Mouse (Mus musculus) liver, embryonic 11.5 days (tissue): Measurements from ENCODE around the gene Uqcrc1. TPM values are rescaled to one million over a fixed set of nuclear protein-coding genes. Genes with fewer than 3 reads are reported as not detected.
A peak's percentile ranks its signal among the peaks of the same experiment; 100 is the strongest.

Experiments used
- ATAC-seq: fragments of 200-750 bp; cut with Nextera tagmentation; replicated peaks from 2 replicates; pipeline ENCODE4 v1.8.0; 2017; ENCODE audit warnings: moderate number of reproducible peaks, mild to moderate bottlenecking, moderate TSS enrichment, moderate library complexity; ENCODE audit not compliant: low FRiP score
- DNase-seq: peaks from one replicate; pipeline ENCODE4 v3.0.0-alpha.2; 2017; ENCODE audit warnings: low spot score
- H3K27ac ChIP-seq: fragments of 300-500 bp; sonication (generic); 2 replicates; pipeline ENCODE4 v1.5.1; 2014; ENCODE audit warnings: mild to moderate bottlenecking, low read depth, low read length, control low read depth
- H3K27me3 ChIP-seq: fragments of 300-500 bp; sonication (generic); replicated peaks from 2 replicates; pipeline ENCODE4 v1.6.1; 2014; ENCODE audit warnings: low read length, mixed read lengths; ENCODE audit not compliant: control insufficient read depth, insufficient read depth
- H3K36me3 ChIP-seq: fragments of 300-500 bp; sonication (generic); 2 replicates; pipeline ENCODE4 v1.6.1; 2014; ENCODE audit warnings: mild to moderate bottlenecking, low read length, moderate library complexity, mixed read lengths; ENCODE audit not compliant: control insufficient read depth, insufficient read depth
- H3K4me1 ChIP-seq: fragments of 300-500 bp; sonication (generic); replicated peaks from 2 replicates; pipeline ENCODE4 v1.6.1; 2014; ENCODE audit warnings: low read length, mixed read lengths; ENCODE audit not compliant: control insufficient read depth, insufficient read depth
- H3K4me2 ChIP-seq: fragments of 300-500 bp; sonication (generic); 2 replicates; pipeline ENCODE4 v1.6.1; 2014; ENCODE audit warnings: mild to moderate bottlenecking, control low read depth, moderate library complexity
- H3K4me3 ChIP-seq: fragments of 300-500 bp; sonication (generic); 2 replicates; pipeline ENCODE4 v1.5.1; 2014; ENCODE audit warnings: low read depth, low read length, control low read depth
- H3K9ac ChIP-seq: fragments of 300-500 bp; sonication (generic); 2 replicates; pipeline ENCODE4 v1.6.1; 2014; ENCODE audit warnings: low read depth, low read length, control low read depth
- H3K9me3 ChIP-seq: fragments of 300-500 bp; sonication (generic); 2 replicates; pipeline ENCODE4 v1.6.1; 2016; ENCODE audit warnings: low read length, inconsistent platforms, mixed read lengths; ENCODE audit not compliant: control insufficient read depth
- WGBS: fragments of 180-500 bp; shearing (Covaris S2); extraction: QIAGEN DNeasy Blood & Tissue Kit; methylation state at CpG from one replicate; pipeline ENCODE4 v1.1.7; 2014; 5-methylcytosine and 5-hydroxymethylcytosine counted together
- polyA plus RNA-seq: library from polyadenylated mRNA; unstranded; fragments of >200 nt; fragmentation: Nextera tagmentation; extraction: Ambion mirVana; gene quantifications from 2 replicates; pipeline ENCODE4 v1.2.1, GENCODE M21; 2014

Gene Uqcrc1
- 547 and 583 TPM in 2 replicates for polyA plus RNA-seq

DNA sequence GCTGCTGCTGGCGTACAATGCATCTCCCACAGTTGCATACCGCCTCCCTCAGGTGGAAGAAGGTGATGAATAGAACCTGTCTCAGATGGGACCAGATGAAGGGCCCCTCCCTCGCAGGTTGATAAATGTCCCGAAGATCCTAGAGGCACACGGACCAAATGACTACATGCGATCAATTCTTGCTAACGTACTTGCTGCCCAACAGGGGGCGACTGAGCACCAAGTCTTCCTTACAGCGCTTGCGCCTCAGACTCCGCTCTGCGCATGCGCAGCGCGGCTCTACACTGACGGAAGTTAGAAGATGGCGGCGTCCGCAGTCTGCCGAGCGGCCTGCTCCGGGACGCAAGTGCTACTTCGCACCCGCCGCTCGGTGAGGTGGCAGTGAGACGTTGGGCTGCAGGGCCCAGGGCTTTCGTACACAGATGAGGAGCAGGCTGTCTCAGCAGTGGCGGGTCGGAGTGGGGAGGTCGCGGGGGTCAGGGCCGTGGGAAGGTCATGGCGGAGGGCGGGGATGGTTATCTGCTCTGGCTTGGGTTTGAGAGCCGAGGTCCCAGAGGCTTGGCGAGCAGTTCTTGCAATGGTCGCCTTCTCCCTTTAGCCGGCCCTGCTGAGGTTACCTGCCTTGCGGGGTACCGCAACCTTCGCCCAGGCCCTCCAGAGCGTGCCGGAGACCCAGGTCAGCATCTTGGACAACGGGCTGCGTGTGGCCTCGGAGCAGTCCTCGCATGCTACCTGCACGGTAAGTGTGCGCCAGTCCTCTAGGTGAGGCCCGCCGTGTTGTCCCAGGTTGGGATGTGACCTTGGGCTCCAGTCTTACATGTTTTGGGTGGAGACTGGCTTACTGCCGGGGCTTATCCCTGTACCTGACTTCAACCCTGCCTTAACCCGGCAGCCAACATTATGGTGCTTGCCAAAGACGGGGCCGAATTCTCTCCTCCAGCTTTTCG, at the start of gene Uqcrc1:
Uqcrc1 (plus strand) TSS at position 216 of the 947 bp plus-strand sequence.
- Histone ChIP-seq H3K4me1 (peaks cover 3% of the 10 kb centered on the region), H3K9ac (peak within 1 kb of the TSS; percentile 94), H3K4me2 (peak within 1 kb of the TSS; percentile 89), H3K27ac (peak within 1 kb of the TSS; percentile 1), H3K9me3 (no peaks in the 10 kb centered on the region), H3K27me3 (no peaks in the 10 kb centered on the region), H3K4me3 (peak within 1 kb of the TSS; percentile 96), H3K36me3 (peaks cover 23% of the 10 kb centered on the region)
- under 1% methylated on average over 58 of the region's 58 CpGs for WGBS
- peak; percentile 84 for ATAC-seq
- DNase-seq: peak; percentile 87

DNA sequence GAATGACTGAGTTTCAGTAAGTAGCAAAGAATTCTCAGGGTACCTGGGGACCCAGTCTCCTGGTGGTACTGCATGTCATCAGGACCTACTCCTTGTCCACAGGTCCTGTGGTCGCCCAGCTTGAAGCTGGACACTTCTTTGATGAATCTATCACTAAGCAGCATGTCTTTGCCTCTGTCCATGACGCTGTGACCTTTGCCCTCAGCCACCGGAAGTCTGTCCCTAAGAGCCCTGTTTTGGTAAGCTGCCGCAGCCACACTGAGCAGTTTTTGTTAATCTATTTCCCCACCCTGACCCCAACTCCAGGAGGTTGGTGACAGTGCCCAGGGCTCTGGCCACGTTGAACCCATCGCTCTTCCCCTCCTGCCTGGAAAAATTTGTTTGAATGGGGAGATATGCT, 24.1 kb upstream of the Uqcrc1 start:
- no peak overlapping the region for H3K9ac ChIP-seq
- no peak overlapping the region for H3K4me3 ChIP-seq
- H3K9me3 ChIP-seq: no peaks in the 10 kb centered on the region
- H3K36me3 ChIP-seq: no peaks in the 10 kb centered on the region
- DNase-seq (no peak), ATAC-seq (no peak)
- H3K27me3 ChIP-seq: 0 out of 2 replicates have a peak, but pooled peaks cover 2% of the 10 kb centered on the region
- no peak overlapping the region for H3K4me2 ChIP-seq
- no peak overlapping the region for H3K27ac ChIP-seq
- H3K4me1 ChIP-seq: no peaks in the 10 kb centered on the region
- WGBS: 59% methylated on average over 6 of the region's 6 CpGs

DNA sequence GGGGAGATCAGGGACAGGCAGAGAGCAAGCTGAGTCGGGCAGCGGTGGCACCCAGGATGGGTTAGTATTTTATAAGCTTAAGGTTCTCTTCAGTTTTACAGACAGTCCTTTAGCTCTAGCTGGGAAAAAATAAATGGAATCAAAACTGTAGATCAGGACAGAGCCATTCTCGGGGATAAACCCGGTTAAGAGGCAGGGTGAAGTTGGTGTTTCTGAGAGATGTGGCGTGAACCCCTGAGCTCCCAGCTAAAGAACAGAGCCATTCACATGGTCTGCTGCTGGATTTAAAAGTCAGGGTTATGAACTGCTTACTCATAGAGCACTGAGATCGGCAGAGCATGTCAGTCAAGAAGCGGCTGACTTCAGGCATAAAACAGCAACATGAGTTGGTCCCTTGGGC, 23.3 kb upstream of the Uqcrc1 start:
- no peak overlapping the region for H3K27ac ChIP-seq
- no peaks in the 10 kb centered on the region for H3K4me1 ChIP-seq
- no peak overlapping the region for H3K4me3 ChIP-seq
- DNase-seq: no peak
- H3K27me3 ChIP-seq: 0 out of 2 replicates have a peak, but pooled peaks cover 2% of the 10 kb centered on the region
- ATAC-seq: no peak
- no peaks in the 10 kb centered on the region for H3K36me3 ChIP-seq
- no peaks in the 10 kb centered on the region for H3K9me3 ChIP-seq
- 84% methylated on average over 7 of the region's 7 CpGs for WGBS
- H3K9ac ChIP-seq: no peak overlapping the region
- no peak overlapping the region for H3K4me2 ChIP-seq

DNA sequence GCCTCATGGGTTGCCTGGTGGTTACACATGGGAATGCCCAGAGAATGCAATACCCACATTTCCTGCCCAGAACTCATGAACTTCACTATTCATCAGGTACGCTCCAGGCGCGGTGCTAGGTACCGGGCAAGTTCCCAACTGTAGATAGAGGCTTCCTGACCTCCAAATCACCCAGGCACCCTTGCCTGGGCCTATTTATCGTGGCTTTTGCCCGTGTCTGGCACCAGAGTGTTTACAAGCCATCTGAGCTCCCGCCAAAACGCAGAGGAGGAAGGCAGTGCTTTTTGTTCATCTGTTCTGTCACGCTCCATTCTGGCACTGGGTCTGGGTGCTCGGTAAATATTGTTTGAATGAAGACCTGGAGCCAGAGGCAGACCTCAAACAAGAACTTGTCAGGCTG, 22.8 kb upstream of the Uqcrc1 start:
- no peak overlapping the region for H3K4me2 ChIP-seq
- DNase-seq (no peak), ATAC-seq (no peak)
- no peak overlapping the region for H3K27ac ChIP-seq
- no peaks in the 10 kb centered on the region for H3K9me3 ChIP-seq
- H3K27me3 ChIP-seq: 0 out of 2 replicates have a peak, but pooled peaks cover 2% of the 10 kb centered on the region
- no peak overlapping the region for H3K9ac ChIP-seq
- H3K4me1 ChIP-seq: no peaks in the 10 kb centered on the region
- H3K4me3 ChIP-seq: no peak overlapping the region
- H3K36me3 ChIP-seq: no peaks in the 10 kb centered on the region
- 71% methylated on average over 10 of the region's 10 CpGs for WGBS

DNA sequence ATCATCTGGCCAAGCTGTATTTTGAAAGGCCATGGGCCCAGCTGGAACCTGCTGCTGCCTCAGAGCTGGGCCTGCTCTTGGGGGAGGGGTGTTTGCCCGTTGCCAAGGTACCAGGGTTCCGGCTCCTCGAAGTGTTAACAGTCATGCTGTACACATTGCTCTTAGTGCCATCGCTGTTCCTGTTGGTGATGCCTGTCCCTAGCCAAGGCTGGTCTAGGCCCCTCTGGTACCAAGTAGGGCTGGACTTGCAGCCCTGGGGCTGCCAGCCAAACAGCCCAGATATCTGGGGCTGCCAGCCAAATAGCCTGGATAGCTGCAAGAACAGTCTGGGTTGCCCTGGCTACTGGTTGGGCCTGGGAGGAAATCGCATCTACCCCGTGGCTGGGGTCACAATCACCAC, 21.9 kb upstream of the Uqcrc1 start, which contains the start of gene Tmem89:
Tmem89 (plus strand) TSS at position 129 of the 400 bp plus-strand sequence.
- H3K36me3 ChIP-seq: no peaks in the 10 kb centered on the region
- H3K27me3 ChIP-seq: 0 out of 2 replicates have a peak, but pooled peaks cover 2% of the 10 kb centered on the region
- no peak for DNase-seq
- no peaks in the 10 kb centered on the region for H3K9me3 ChIP-seq
- no peak within 1 kb of the TSS for H3K27ac ChIP-seq
- H3K9ac ChIP-seq: no peak within 1 kb of the TSS
- H3K4me2 ChIP-seq: no peak within 1 kb of the TSS
- no peak within 1 kb of the TSS for H3K4me3 ChIP-seq
- whole genome bisulfite sequencing: 68% methylated on average over 6 of the region's 6 CpGs
- no peaks in the 10 kb centered on the region for H3K4me1 ChIP-seq
- ATAC-seq: no peak

DNA sequence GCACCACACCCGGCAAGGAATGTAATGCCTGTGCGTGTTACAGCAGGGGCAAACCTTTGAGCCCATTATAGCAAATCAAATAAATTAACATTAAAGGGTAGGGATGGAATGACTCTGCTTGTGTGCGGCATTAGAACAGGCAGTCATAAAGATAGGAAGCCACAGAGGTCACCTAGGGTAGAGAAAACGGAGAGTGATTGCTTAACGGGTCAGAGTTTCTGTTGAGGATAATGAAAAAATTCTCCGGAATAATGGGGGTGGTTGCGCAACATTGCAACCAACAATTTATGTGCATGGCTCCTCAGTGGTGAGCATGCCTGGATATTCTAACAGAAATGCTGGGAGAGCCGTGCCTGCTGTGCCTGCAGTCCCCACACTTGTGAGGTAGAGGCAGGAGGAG, 10.5 kb upstream of the Uqcrc1 start:
- DNase-seq: no peak
- ATAC-seq: no peak
- H3K9me3 ChIP-seq: no peaks in the 10 kb centered on the region
- no peak overlapping the region for H3K27ac ChIP-seq
- no peaks in the 10 kb centered on the region for H3K4me1 ChIP-seq
- H3K9ac ChIP-seq: no peak overlapping the region
- H3K27me3 ChIP-seq: peaks cover 11% of the 10 kb centered on the region
- H3K4me3 ChIP-seq: no peak overlapping the region
- WGBS: 62% methylated on average over 8 of the region's 8 CpGs
- H3K36me3 ChIP-seq: no peaks in the 10 kb centered on the region
- no peak overlapping the region for H3K4me2 ChIP-seq

DNA sequence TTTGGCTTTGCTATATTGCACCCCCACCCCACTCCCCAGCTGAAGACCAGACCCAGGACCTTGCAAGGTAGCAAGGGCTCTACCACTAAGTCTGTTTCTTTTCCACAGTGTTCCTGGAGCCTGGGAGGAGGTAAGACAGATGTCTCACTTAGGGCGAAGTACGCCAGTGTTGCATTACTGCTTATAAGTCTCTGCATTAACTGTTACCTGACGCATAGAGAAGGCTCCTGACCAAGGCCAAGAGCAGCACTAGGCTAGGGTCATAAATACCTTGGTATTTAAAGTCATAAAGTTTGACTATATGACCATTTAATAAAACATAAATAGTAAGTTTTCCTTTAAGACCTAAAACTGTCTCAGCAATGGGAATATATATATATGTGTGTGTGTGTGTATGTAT, 8.0 kb upstream of the Uqcrc1 start:
- Histone ChIP-seq H3K4me3 (no peak overlapping the region), H3K27me3 (peaks cover 9% of the 10 kb centered on the region), H3K9ac (no peak overlapping the region), H3K9me3 (no peaks in the 10 kb centered on the region), H3K36me3 (no peaks in the 10 kb centered on the region), H3K4me1 (no peaks in the 10 kb centered on the region), H3K4me2 (no peak overlapping the region), H3K27ac (no peak overlapping the region)
- ATAC-seq (no peak), DNase-seq (no peak)
- 74% methylated on average over 3 of the region's 3 CpGs for WGBS

DNA sequence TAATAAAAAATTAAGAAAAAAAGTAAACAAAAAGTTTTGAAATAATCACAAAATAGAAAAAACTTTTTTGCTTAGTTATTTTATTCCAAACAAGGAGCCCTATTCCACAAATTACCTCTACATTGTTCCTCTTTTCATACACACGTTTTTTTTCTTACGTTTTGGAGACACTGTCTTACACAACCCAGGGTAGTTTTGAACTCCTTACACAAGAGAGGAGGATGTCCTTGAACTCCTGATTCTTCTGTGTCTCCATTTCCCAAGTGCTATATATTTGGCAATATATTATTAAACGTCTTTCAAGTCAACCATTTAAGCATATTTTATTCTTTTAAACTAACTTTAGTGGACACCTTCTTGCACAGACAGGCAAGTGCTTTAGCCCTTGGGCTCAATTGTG, 442 bp upstream of the Uqcrc1 start:
- Histone ChIP-seq H3K9ac (no peak overlapping the region; the same call in 1 of the 2 replicates), H3K27me3 (no peaks in the 10 kb centered on the region), H3K4me3 (peak overlapping the region; percentile 96), H3K4me2 (peak overlapping the region; percentile 39), H3K9me3 (no peaks in the 10 kb centered on the region), H3K4me1 (peaks cover 3% of the 10 kb centered on the region), H3K27ac (no peak overlapping the region), H3K36me3 (peaks cover 22% of the 10 kb centered on the region)
- ATAC-seq (no peak), DNase-seq (no peak)
- WGBS: 14% methylated on average over 3 of the region's 3 CpGs
